Mouse (Mus musculus): ENCODE results near the gene Ifnz. TPM values are rescaled to one million over a fixed set of nuclear protein-coding genes. Genes with fewer than 3 reads are reported as not detected.
"Not testable (repeated sequence)": the region's sequence is repeated elsewhere in the genome, so short reads cannot be mapped to it uniquely, and the experiment has no call there.

Gene Ifnz
- polyA plus RNA-seq, 1 experiment from 2014 or later: 0.41 TPM

GRCm38 (mm10) chr4:88759610-88760268 lies 22.2 kb upstream of the Ifnz start, which contains the start of gene Gm13283:
Gm13283 (plus strand) TSS chr4:88760119.
- peak within 1 kb of the TSS; percentile 36 for H3K4me3 ChIP-seq (replicated peaks)
- peak within 1 kb of the TSS; percentile 49 for H3K4me2 ChIP-seq
- not testable (repeated sequence) for H3K36me3 ChIP-seq; H3K4me1 ChIP-seq; H3K27me3 ChIP-seq (replicated peaks); H3K9me3 ChIP-seq; H3K9ac ChIP-seq; ATAC-seq (ENCODE audit: insufficient read depth, low FRiP score, low read depth)
- 16% methylated on average over 11 of the region's 14 CpGs for WGBS
- H3K27ac ChIP-seq: peak within 1 kb of the TSS; percentile 71

DNA sequence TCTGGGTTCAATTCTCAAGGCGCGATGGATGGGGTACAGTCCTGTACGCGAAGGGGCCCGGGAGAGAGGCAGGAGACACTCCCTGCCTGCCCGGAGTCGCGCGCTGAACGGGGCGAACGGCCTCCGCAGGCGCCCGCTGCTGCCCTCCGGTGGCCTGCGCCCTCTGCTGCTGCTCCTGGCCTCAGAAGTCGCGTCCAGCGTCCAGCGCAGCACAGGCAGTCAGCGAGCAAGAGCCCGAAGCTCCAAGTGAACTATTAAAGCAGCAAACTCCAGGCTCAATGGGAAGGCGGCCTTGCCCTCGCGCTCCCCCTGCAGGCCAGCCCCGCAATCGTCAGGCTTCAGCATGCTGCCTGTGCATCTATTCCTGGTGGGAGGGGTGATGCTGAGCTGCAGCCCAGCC lies 21.5 kb upstream of the Ifnz start:
- H3K36me3 ChIP-seq; H3K4me1 ChIP-seq; ATAC-seq (ENCODE audit: insufficient read depth, low FRiP score, low read depth); H3K9me3 ChIP-seq; H3K27me3 ChIP-seq (replicated peaks); H3K9ac ChIP-seq: not testable (repeated sequence)
- 0% methylated on average over 26 of the region's 28 CpGs for WGBS
- Histone ChIP-seq H3K4me2 (peak overlapping the region; percentile 49), H3K27ac (peak overlapping the region; percentile 71), H3K4me3 (replicated peaks) (peak overlapping the region; percentile 36)

DNA sequence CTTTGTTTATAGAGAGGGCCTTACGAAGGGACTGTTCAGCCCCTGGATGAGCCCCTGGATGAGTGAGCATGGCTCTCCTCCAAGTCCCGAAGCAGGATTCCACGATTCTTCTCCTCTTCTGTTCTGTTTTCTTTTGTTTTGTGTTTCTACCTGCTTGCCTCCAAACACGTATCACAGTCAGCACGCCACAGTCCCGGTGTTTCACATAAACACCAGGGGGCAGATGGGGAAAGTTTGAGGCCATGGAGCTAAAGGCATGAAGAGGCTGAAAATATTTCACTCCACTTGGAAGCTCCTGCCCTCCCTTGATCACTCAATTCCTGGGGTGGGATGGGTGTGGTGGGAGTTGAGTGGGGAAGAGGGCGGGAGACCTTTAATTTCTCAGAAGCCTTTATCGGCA lies 20.2 kb upstream of the Ifnz start:
- not testable (repeated sequence) for ATAC-seq (ENCODE audit: insufficient read depth, low FRiP score, low read depth); H3K27ac ChIP-seq; H3K4me3 ChIP-seq (replicated peaks); H3K36me3 ChIP-seq; H3K9ac ChIP-seq; H3K27me3 ChIP-seq (replicated peaks); H3K4me1 ChIP-seq; H3K4me2 ChIP-seq; H3K9me3 ChIP-seq
- WGBS: 61% methylated on average over 6 of the region's 8 CpGs

DNA sequence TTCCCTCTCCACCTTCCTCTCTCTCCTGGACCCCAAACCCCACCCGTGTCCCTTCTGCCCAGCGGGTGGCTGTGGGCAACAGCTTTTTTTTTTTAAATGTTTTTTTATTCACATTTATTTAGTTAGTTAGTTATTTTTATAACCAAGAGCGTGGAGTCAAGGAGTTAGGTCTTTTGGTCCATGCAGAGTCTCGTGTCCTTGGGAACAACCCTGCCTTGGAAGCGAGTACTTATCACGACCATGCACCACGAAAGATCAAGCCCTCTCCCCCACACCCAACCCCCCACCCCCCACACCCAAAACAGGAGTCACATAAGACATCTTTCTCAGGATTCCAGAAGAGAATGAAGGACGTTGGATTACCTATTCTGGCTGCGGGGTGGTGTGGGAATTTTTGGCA lies 19.6 kb upstream of the Ifnz start:
- not testable (repeated sequence) for ATAC-seq (ENCODE audit: insufficient read depth, low FRiP score, low read depth); H3K27ac ChIP-seq
- WGBS: 47% methylated on average over 9 of the region's 9 CpGs

GRCm38 (mm10) chr4:88763384-88764018 lies 18.4 kb upstream of the Ifnz start:
- 4% methylated on average over 25 of the region's 42 CpGs for WGBS
- H3K36me3 ChIP-seq; ATAC-seq (ENCODE audit: insufficient read depth, low FRiP score, low read depth); H3K27me3 ChIP-seq (replicated peaks); H3K9me3 ChIP-seq; H3K4me1 ChIP-seq; H3K9ac ChIP-seq: not testable (repeated sequence)
- peak overlapping the region; percentile 38 for H3K4me3 ChIP-seq (replicated peaks)
- H3K4me2 ChIP-seq: peak overlapping the region; percentile 51
- H3K27ac ChIP-seq: peak overlapping the region; percentile 69; the same call in 1 of the 2 replicates

More for the DNA sequence above, 19.6 kb upstream of the Ifnz start:
- not testable (repeated sequence) for H3K27me3 ChIP-seq (replicated peaks); H3K36me3 ChIP-seq; H3K9ac ChIP-seq; H3K4me3 ChIP-seq (replicated peaks); H3K9me3 ChIP-seq; H3K4me1 ChIP-seq; H3K4me2 ChIP-seq

DNA sequence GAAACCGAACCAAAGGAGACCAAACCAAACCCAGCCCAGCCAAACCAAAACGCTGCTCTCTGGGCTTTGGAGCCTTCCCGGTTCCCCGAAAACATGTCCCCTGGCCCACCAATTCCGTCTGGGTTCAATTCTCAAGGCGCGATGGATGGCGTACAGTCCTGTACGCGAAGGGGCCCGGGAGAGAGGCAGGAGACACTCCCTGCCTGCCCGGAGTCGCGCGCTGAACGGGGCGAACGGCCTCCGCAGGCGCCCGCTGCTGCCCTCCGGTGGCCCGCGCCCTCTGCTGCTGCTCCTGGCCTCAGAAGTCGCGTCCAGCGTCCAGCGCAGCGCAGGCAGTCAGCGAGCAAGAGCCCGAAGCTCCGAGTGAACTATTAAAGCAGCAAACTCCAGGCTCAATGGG lies 8.4 kb upstream of the Ifnz start, which contains the start of gene Gm13290:
Gene Gm13290 (plus strand): TSS at position 301 of the 400 bp plus-strand sequence.
- not testable (repeated sequence) for H3K27me3 ChIP-seq (replicated peaks); H3K36me3 ChIP-seq; ATAC-seq (ENCODE audit: insufficient read depth, low FRiP score, low read depth); H3K9ac ChIP-seq; H3K4me1 ChIP-seq; H3K27ac ChIP-seq; H3K4me3 ChIP-seq (replicated peaks); H3K4me2 ChIP-seq; H3K9me3 ChIP-seq
- no CpG with 5 or more reads among the region's 32 CpGs for WGBS

GRCm38 (mm10) chr4:88776622-88777021 lies 5.3 kb upstream of the Ifnz start, which contains the start of gene Gm13289:
Gm13289 (plus strand) TSS chr4:88776922.
- no CpG with 5 or more reads among the region's 29 CpGs for WGBS
- H3K36me3 ChIP-seq; H3K4me3 ChIP-seq (replicated peaks); H3K4me2 ChIP-seq; H3K27ac ChIP-seq; H3K4me1 ChIP-seq; ATAC-seq (ENCODE audit: insufficient read depth, low FRiP score, low read depth); H3K9me3 ChIP-seq; H3K9ac ChIP-seq; H3K27me3 ChIP-seq (replicated peaks): not testable (repeated sequence)

DNA sequence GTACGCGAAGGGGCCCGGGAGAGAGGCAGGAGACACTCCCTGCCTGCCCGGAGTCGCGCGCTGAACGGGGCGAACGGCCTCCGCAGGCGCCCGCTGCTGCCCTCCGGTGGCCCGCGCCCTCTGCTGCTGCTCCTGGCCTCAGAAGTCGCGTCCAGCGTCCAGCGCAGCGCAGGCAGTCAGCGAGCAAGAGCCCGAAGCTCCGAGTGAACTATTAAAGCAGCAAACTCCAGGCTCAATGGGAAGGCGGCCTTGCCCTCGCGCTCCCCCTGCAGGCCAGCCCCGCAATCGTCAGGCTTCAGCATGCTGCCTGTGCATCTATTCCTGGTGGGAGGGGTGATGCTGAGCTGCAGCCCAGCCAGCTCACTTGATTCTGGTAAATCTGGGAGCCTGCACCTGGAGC lies 2.4 kb upstream of the Ifnz start, which contains the start of gene Gm13272:
Gene Gm13272 (plus strand): TSS at position 301 of the 400 bp plus-strand sequence.
- not testable (repeated sequence) for H3K4me1 ChIP-seq; H3K36me3 ChIP-seq; H3K27me3 ChIP-seq (replicated peaks); ATAC-seq (ENCODE audit: insufficient read depth, low FRiP score, low read depth); H3K9ac ChIP-seq; H3K9me3 ChIP-seq; H3K4me3 ChIP-seq (replicated peaks); H3K4me2 ChIP-seq; H3K27ac ChIP-seq
- no CpG with 5 or more reads among the region's 29 CpGs for WGBS

GRCm38 (mm10) chr4:88780320-88780719 lies 1.6 kb upstream of the Ifnz start:
- not testable (repeated sequence) for H3K9me3 ChIP-seq; H3K9ac ChIP-seq; H3K4me3 ChIP-seq (replicated peaks); H3K27me3 ChIP-seq (replicated peaks); H3K4me1 ChIP-seq; H3K4me2 ChIP-seq; H3K27ac ChIP-seq; H3K36me3 ChIP-seq; ATAC-seq (ENCODE audit: insufficient read depth, low FRiP score, low read depth)
- WGBS: 57% methylated on average over 16 of the region's 18 CpGs

- 0% methylated on average over 6 of the region's 31 CpGs for WGBS
- not testable (repeated sequence) for H3K27ac ChIP-seq; ATAC-seq (ENCODE audit: insufficient read depth, low FRiP score, low read depth)
Measured at GRCm38 (mm10) chr4:88782335-88782734, 404 bp downstream of the Ifnz start.

GRCm38 (mm10) chr4:88785409-88785808 lies 3.5 kb downstream of the Ifnz start, which contains the start of gene Gm13276:
Gm13276 (plus strand) TSS chr4:88785709.
- not testable (repeated sequence) for H3K9ac ChIP-seq; H3K27me3 ChIP-seq (replicated peaks); H3K27ac ChIP-seq; H3K9me3 ChIP-seq; H3K36me3 ChIP-seq; ATAC-seq (ENCODE audit: insufficient read depth, low FRiP score, low read depth); H3K4me2 ChIP-seq; H3K4me3 ChIP-seq (replicated peaks); H3K4me1 ChIP-seq
- no CpG with 5 or more reads among the region's 27 CpGs for WGBS

More at GRCm38 (mm10) chr4:88782335-88782734, 404 bp downstream of the Ifnz start:
- H3K9me3 ChIP-seq; H3K4me1 ChIP-seq; H3K9ac ChIP-seq; H3K36me3 ChIP-seq; H3K27me3 ChIP-seq (replicated peaks): not testable (repeated sequence)
- H3K4me3 ChIP-seq (replicated peaks): peak overlapping the region; percentile 25; the same call in 1 of the 2 replicates
- H3K4me2 ChIP-seq: peak overlapping the region; percentile 41

DNA sequence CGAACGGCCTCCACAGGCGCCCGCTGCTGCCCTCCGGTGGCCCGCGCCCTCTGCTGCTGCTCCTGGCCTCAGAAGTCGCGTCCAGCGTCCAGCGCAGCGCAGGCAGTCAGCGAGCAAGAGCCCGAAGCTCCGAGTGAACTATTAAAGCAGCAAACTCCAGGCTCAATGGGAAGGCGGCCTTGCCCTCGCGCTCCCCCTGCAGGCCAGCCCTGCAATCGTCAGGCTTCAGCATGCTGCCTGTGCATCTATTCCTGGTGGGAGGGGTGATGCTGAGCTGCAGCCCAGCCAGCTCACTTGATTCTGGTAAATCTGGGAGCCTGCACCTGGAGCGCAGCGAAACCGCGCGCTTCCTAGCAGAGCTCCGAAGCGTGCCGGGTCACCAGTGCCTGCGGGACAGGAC lies 6.5 kb downstream of the Ifnz start, which contains the start of gene Gm13277:
Gene Gm13277 (plus strand): TSS at position 231 of the 400 bp plus-strand sequence.
- not testable (repeated sequence) for H3K9ac ChIP-seq; H3K4me1 ChIP-seq; H3K36me3 ChIP-seq; H3K27ac ChIP-seq; ATAC-seq (ENCODE audit: insufficient read depth, low FRiP score, low read depth); H3K4me2 ChIP-seq; H3K27me3 ChIP-seq (replicated peaks); H3K4me3 ChIP-seq (replicated peaks); H3K9me3 ChIP-seq
- WGBS: 3% methylated on average over 4 of the region's 28 CpGs
